Mouse (Mus musculus) liver, adult (tissue): ENCODE data around the gene 1700021F07Rik.

Source experiments
- GATA4 ChIP-seq: IDR thresholded peaks from 2 replicates; pipeline ENCODE4 v1.6.1; 2014; ENCODE audit warnings: mild to moderate bottlenecking, low read length; ENCODE audit not compliant: insufficient replicate concordance

1700021F07Rik gene

DNA sequence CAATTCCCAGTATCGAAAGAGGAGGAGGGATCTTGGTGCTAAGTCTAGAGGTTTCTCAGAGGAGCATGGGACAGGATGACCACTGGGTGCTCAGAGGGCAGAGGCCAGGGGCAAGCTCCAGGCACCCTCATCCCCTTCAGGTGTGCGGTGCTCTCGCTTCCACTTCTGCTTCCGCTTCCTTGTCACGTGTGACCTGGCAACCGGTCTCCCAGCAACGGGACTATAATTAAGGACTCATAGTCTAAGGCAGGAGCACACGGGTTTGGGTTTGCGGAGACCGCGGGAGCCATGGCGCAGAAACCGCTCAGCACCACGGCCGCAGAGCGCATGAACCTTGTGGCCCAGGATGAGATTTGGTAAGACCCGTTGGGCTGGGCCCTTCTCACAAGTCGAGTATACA, at the start of gene 1700021F07Rik:
Gene 1700021F07Rik, plus strand, starts transcription at position 211 of the 400 bp plus-strand sequence.
- no peak for TF ChIP-seq GATA4

DNA sequence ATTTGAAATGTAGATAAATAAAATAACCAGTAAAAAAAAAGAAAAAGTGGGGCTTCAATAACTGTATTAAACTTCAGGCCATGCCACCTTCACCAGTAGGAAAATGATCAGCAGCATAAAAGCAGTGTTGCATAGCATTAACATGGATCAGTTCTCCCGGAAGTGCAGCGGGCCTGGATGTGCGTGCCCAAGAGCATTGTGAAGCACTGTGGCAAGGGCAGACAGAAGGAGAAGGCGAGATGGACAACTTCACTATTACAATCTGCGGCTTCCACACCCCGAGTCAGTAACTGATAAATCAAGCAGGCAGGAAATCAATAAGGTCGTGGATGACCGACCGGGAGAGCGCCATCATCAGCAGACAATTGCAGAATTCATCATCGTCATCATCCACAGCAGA, 49.2 kb upstream of the 1700021F07Rik start:
- no peak for TF ChIP-seq GATA4

DNA sequence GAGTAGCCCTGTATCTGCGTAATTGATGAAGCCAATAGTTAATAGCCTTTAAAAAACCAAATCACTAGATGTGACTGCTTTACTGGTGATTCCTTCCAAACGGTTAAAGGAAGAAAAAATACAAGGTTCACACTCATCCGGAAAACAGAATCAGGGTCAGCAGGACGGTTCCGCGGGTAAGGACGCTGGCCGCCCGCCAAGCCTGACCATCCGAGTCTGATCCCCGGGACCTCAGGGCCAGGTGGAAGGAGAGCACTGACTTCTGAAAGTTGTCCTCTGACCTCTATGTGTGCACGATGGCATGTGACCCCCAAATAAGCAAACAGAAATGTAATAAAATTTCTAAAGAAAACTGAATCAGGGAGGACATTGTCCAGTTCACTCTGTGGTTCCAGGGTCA, 43.3 kb upstream of the 1700021F07Rik start:
- TF ChIP-seq GATA4: no peak

DNA sequence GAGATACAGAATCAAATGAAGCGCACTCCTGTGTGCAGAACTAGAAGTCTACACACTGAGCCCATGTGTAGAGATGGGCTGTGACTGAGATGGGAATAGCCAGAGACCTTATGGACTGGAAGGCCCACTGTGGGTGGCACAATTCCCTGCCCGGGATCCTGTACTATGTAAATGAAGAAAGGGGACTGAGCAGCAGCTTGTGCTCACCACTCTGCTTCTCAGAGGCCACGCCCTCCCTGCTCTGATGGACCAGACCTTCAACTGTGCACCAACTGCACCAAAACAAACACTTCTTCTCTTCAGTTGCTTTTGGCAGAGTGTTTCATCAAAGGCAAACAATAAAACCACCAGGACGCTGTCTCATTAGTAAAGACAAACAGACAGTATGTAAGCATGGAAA, 37.9 kb upstream of the 1700021F07Rik start:
- TF ChIP-seq GATA4: no peak

DNA sequence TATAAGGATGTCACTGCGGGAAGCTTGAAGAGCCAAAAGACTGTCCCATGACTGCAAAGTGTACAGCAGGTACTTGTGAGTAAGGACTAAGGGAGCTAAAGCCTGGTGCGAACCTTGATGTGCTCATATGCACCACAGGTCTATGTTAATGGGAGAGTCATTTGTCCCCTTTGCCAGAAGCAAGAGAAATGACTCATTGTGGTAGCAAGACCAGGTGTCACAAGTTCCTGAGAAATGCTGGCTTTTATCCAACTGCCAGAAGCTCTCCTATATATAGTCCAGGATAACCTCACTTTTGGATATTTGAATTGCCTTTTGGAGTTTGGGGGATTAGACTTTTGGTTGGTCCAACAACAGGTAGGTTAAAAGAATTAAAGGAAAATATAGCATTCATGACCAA, 22.8 kb upstream of the 1700021F07Rik start:
- no peak for TF ChIP-seq GATA4

DNA sequence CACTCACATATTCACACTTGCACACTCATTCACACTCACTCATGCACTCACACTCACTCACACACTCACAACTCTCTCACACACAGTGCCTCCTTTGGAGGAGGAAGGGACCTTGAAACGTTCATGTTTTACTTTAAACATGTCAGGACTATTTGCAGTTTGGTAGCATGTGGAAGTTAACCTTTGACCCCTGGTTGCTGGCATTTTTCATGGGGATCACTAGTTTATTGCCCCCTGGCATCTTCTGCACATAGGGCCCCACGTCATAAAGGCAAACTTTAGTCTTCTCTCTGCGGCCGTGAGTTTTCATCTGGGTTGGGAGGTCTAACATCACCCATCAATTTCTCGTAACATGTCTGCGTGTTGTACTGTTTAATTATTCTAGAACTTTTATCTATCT, 8.4 kb upstream of the 1700021F07Rik start:
- no peak for TF ChIP-seq GATA4

DNA sequence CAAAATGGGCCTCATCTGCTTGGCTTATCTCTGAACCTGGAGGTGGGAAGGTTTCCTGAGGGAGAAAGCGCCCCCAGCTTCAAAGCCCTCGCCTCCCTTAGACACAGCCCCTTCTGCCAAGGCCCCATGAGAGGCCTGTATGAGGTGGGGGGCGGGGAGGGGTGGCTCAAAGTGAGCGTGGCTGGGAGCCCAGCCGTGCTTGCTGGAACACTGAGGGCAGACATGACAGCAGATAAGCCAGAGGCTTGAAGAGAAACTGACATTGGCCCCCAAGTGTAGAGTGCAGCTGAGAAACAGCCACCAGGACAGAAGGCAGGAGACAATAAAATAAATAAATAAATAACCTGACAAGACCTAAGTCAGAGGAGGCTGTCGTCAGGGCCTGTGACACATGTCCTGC, 7.2 kb upstream of the 1700021F07Rik start:
- no peak for TF ChIP-seq GATA4

DNA sequence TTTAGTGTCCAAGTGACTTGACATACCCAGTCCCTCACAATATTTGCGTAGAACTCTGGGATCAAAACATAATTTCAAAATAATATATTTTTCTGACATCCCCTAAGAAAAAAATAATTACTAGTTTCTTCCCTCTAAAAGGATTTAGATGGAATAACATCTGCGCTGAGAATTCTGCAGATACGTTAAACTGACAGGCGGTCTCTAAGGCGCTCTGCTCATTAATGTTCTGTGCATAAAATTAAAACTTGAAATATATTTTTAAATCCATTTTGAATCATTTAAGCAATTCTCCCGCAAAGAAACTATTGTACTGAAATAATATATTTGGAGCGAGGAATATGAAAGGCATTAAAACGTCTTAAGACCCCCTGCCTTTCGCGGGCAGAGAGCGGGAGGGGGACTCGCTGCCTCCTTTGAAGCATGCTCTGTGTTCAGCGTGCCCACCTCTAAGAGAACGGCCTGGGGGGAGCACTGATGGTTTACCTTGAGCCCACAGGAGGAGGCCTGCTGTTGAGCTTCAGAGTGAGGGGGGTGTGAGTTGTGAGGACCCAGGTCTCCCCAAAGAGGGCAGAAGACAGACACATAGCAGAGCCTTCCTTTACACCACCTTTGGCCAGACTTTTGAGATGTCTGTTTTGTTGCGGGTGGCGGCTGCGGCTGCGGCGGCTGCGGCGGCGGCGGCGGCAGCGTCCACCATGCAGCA, 6.1 kb upstream of the 1700021F07Rik start:
- TF ChIP-seq GATA4: no peak

DNA sequence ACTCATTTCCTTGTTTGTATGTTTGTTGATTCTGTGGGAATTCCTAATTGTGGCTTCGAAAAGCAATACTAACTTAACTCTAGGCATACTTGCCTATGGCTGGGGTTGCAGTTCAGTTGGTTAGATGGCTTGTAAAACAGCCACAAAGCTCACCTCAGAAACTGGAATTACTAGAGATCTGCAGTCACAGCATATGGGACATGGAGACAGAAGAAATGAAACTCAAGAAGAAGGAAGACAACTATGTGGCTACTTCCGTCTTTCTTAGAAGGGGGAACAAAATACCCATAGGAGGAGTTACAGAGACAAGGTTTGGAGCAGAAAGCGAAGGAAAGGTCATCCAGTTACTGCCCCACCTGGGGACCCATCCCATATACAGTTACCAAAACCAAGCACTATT, 6.1 kb downstream of the 1700021F07Rik start:
- TF ChIP-seq GATA4: no peak

DNA sequence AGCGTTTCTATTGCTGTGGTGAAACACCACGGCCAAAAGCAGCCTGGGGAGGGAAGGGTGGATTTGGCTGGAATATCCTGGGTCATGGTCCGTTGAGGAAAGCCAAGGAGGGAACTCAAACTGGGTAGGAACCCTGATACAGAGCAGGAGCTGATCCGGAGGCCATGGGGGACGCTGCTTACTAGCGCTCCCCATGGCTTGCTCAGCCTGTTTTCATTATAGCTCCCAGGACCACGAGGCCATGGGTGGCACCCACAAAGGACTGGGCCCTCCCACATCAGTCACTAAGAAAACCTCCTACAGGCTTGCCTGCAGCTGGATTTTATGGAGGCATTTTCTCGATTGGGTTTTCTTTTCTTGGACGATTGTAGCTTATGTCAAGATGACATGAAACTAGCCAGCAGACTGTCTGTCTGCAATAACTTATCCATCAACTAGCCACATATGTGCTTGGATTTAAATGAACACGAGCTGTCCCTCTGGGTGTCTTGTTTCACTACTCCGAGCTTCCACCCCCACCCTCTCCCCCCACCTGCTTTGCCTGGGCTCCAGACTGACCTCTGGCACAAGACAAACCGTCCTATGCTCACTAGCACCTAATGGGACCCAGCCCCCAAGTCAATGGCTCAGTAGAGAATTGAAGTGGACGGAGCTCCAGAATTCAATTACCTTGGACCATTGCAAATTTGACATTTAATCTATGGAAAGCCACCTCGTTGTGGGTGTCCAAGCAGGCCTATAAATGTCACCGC, 10.5 kb downstream of the 1700021F07Rik start:
- TF ChIP-seq GATA4: no peak

DNA sequence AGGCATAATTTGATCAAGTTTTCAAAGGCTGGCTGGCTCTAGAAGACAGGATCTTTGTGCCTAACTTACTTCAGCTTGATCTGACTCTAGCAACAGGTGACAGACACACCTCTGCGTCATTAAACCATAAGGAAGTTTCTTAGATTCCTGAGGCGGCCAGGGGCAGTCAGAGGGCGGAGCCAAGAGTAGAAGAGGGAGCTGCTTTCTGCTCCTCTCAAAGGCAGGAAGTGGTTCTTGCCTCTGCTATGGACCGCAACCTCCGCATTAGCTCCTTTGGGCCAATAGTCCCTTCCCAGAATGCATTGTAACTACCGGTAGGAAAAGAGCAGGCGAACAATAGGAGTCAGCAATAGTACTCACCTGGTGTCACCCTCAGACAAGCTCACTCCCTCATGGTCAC, 12.2 kb downstream of the 1700021F07Rik start:
- TF ChIP-seq GATA4: no peak

DNA sequence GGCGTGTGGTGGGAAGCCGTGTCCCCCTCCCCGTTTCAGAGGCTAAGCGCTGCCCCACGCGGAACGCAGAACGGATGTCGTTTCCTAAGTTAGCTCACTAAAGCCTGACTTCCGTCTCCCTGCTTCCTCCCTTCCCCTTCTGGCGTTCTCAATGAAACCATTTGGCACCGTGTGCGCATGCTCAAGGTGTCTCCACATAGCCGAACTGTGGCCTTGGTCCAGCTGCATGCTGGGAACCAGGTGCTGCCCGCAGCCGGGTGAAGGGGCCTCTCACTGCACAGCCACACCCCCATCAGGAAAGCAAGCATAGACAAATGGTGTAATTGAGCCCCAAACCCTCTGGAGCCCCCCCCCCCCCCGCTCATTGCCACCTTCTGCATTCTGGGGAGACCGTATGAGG, 13.0 kb downstream of the 1700021F07Rik start:
- no peak for TF ChIP-seq GATA4

DNA sequence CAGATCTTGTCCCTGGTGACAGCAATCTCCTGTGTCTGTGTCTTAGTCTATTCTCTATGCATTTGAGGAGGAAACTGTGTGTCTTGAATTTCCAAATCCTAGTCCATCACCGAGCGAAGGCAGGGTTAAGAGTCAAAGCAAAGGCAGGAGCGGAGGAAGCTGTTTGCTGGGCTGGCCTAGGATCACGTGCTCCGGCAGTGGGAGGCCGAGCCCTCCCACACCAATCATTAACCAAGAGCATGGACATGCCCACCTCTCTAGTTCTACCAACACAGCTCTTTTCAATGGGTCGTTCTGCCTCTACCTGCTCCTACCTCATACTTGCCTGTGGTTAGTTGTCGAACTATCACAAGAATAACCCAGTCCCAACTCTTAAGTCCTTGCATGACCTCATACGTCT, 13.5 kb downstream of the 1700021F07Rik start:
- TF ChIP-seq GATA4: no peak

DNA sequence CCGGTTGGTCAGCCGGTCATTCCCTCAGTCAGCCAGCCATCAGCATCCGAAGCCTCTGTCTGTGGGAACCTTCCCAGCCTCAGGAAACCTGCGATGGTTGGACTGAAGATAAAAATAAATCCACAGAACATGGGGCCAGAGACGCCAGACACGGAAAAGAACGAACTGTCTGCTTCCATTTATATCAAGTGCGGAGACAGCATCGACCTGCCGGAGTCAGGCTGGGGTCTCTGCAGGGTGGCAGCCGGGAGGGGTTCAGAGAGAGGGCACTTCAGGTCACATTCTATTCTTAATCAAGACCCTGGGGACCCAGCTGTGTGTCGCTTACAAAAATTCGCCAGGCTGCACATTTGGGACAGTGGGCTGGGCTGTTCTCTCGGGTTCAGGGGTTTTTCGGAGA, 17.4 kb downstream of the 1700021F07Rik start:
- TF ChIP-seq GATA4: no peak

DNA sequence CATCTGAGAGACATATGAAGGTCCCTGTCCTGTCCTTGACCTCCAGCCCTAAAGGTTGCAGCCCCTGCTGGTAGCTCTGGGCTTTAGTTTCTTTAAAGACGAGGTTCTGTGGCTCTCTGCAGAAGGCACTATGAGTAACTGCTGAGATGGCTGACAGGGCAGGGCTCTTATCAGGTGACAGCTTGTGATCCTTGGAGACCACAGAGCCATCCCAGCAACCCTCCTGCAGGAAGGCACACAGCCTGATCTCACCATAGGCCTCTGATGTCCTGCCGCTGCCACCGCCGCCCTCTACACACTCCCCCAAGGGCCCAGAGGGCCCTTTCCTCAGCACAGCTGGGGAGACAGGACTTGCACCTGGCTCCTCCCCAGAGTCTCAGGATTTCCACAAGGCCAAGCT, 19.4 kb downstream of the 1700021F07Rik start:
- TF ChIP-seq GATA4: no peak

DNA sequence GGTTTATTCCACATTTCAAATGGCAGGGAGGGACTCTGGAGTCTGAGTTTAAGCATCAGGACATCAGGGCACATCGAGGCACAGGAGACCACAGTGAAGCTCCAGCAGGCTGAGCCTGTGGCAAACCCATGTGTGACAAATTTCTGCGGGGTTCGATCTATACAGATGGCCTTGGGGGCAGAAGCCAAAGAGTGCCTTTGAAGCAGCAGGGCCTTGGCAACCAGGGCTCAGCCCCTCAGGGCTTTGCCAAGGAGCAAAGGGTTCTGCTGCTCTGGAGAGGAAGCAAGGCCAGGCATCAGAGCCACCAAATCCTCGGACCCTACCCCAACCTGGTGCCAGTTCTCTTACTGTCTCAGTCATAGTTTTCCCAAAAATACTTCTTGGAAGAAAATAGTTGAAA, 20.3 kb downstream of the 1700021F07Rik start:
- no peak for TF ChIP-seq GATA4

DNA sequence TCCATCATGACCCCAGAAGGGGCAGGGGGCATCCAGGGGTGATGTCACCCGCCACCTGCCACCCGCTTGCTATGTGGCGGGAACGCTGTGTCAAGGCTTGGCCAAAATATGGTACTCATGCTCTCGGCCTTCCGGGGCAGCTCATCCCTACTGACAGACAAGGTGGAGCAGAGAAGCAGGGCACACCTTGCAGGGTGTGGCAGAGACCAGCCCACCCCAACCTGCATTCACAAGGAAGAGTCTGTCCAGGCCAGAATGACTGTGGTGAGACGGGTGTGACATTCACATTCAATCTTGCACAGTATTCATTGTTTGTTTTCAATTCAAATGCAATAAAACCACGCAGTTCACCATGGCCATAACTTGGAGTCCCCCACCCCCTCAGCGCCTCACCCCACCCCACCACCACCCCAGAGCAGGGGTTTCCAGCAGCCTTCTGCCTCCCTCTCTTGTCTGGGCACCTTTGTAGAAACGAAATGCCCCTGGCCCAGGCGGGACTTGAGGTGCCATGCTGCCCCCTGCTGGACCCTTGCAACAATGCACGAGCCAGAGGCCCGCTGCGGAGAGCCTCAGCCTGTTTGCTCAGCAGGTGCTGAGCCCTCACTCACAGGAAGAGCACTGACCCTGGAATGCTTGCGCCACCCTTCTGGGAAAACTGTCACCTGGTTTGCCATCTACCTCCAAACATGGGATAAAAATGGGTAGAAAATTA, 23.8 kb downstream of the 1700021F07Rik start:
- no peak for TF ChIP-seq GATA4

DNA sequence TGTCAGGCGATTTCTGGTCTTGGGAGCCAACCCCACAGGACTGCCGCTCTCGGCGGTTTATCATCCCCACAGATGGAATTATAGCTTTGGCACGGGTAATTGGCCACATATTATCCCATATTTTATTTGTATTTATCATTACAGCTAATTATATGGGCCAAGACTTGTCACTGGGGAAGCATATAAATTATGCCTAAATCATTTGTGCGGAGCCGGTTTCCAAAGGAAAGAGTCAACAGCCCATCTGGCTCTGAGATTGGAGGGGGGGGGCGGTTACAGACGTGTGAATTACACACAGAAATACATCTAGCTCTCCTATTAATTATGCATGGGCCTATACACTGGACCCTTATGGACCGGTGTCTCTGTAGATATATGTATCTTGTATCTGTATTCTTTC, 26.9 kb downstream of the 1700021F07Rik start:
- TF ChIP-seq GATA4: no peak
